Mouse (Mus musculus) midbrain, postnatal 0 days (tissue): ENCODE results near the gene Max. TPM values are rescaled to one million over a fixed set of nuclear protein-coding genes. Genes with fewer than 3 reads are reported as not detected.
A peak's percentile ranks its signal among the peaks of the same experiment; 100 is the strongest.

Experiments
- ATAC-seq: fragments of 200-750 bp; cut with Nextera tagmentation; 2 replicates; pipeline ENCODE4 v1.8.0; 2017; ENCODE audit warnings: moderate number of reproducible peaks, mild to moderate bottlenecking, moderate TSS enrichment, moderate library complexity; ENCODE audit not compliant: low FRiP score
- DNase-seq: peaks from one replicate; pipeline ENCODE4 v3.0.0-alpha.2; 2015; ENCODE audit warnings: low spot score
- H3K27ac ChIP-seq: fragments of 300-500 bp; sonication (generic); 2 replicates; pipeline ENCODE4 v1.5.1; 2014; ENCODE audit warnings: low read depth, mild to moderate bottlenecking, low read length, mixed read lengths
- H3K27me3 ChIP-seq: fragments of 300-500 bp; sonication (generic); 2 replicates; pipeline ENCODE4 v1.6.1; 2014; ENCODE audit warnings: low read length, control low read depth, mixed read lengths; ENCODE audit not compliant: insufficient read depth
- H3K36me3 ChIP-seq: fragments of 300-500 bp; sonication (generic); 2 replicates; pipeline ENCODE4 v1.6.1; 2014; ENCODE audit warnings: low read length, control low read depth, mixed read lengths; ENCODE audit not compliant: insufficient read depth
- H3K4me1 ChIP-seq: fragments of 300-500 bp; sonication (generic); 2 replicates; pipeline ENCODE4 v1.6.1; 2014; ENCODE audit warnings: mild to moderate bottlenecking, control low read depth, antibody characterized with exemption, low read length, mixed read lengths; ENCODE audit not compliant: insufficient read depth
- H3K4me2 ChIP-seq: fragments of 300-500 bp; sonication (generic); 2 replicates; pipeline ENCODE4 v1.6.1; 2014; ENCODE audit warnings: low read depth, mild to moderate bottlenecking, low read length, mixed read lengths; ENCODE audit not compliant: poor library complexity, severe bottlenecking
- H3K4me3 ChIP-seq: fragments of 300-500 bp; sonication (generic); 2 replicates; pipeline ENCODE4 v1.5.1; 2014; ENCODE audit warnings: low read depth, mild to moderate bottlenecking, low read length, moderate library complexity
- H3K9ac ChIP-seq: fragments of 300-500 bp; sonication (generic); replicated peaks from 2 replicates; pipeline ENCODE4 v1.6.1; 2014; ENCODE audit warnings: mild to moderate bottlenecking, low read length, moderate library complexity, mixed read lengths; ENCODE audit not compliant: poor library complexity, severe bottlenecking
- H3K9me3 ChIP-seq: fragments of 300-500 bp; sonication (generic); 2 replicates; pipeline ENCODE4 v1.6.1; 2016; ENCODE audit warnings: low read length, control low read depth
- CTCF ChIP-seq: IDR thresholded peaks from 2 replicates; pipeline ENCODE4 v1.5.1; 2016; ENCODE audit warnings: antibody characterized with exemption, mild to moderate bottlenecking
- WGBS: fragments of 180-500 bp; shearing (Covaris S2); extraction: QIAGEN DNeasy Blood & Tissue Kit; methylation state at CpG from one replicate; pipeline ENCODE4 v1.1.7; 2014; 5-methylcytosine and 5-hydroxymethylcytosine counted together
- polyA plus RNA-seq: library from polyadenylated mRNA; unstranded; fragments of >200 nt; fragmentation: Nextera tagmentation; extraction: Ambion mirVana; gene quantifications from 2 replicates; pipeline ENCODE4 v1.2.1, GENCODE M21; 2015
- total RNA-seq: library from RNA; depleted of rRNA; stranded (reverse); fragments of >200 nt; gene quantifications from 2 replicates; pipeline ENCODE4 v1.2.3, GENCODE M21; 2014; rRNA removed

Max gene
- total RNA-seq (61.7 and 66.9 TPM in 2 replicates), polyA plus RNA-seq (17.3 and 17.4 TPM in 2 replicates)

DNA sequence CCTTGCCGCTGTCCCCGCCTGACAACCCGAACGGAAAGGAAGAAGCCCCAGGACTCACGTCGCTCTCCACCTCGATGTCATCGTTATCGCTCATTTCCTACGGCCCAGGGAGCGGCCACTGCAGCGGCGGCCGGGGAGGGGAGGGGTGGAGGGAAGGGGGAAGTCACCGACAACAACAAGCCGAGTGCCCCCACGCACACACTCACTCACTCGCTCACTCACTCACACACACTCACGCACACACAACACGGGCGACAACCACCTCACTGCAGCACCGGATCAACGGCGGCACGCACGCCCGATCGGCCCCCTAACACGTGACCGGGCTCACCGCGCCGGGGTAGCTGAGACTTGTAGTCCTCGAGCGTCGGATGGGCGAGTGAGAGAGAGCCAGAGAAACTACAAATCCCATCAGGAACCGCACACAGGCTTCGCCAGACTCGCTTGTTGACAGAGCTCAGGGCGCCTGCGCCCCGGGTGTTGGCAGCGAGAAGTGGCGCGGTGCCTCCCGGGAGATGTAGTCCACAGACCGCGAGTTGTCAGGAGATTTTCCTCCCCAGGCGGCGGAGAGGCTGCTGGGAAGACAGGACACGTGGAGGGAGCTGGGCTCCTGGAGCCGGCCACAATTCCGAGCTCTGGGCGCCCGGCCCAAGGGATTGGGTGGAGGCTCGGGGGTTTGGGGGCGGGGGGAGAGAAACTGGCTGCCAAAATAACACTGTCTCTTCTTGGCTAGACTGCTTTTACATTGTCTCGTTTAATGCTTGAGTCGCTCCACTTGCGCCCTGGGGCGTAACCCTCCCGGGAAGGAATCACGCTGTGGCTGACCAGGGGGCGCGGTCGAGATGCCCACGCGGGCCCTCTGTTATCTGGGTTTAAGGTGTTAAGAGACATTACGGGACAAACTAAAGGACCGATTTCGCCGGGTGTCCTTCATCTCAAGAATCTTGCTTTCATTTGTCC, at the start of gene Max:
Max (minus strand) TSS at position 270 of the 960 bp plus-strand sequence.
- TF ChIP-seq CTCF, result peak; percentile 39
- Histone ChIP-seq H3K27ac (peak within 1 kb of the TSS; percentile 77), H3K4me1 (peaks cover 6% of the 10 kb centered on the region; the same call in 1 of the 2 replicates), H3K9me3 (no peaks in the 10 kb centered on the region), H3K4me3 (peak within 1 kb of the TSS; percentile 94), H3K9ac (peak within 1 kb of the TSS; percentile 87), H3K4me2 (peak within 1 kb of the TSS; percentile 89), H3K27me3 (no peaks in the 10 kb centered on the region), H3K36me3 (peaks cover 5% of the 10 kb centered on the region; the same call in 1 of the 2 replicates)
- peak; percentile 98 for ATAC-seq
- peak; percentile 100 for DNase-seq
- under 1% methylated on average over 73 of the region's 73 CpGs for WGBS

DNA sequence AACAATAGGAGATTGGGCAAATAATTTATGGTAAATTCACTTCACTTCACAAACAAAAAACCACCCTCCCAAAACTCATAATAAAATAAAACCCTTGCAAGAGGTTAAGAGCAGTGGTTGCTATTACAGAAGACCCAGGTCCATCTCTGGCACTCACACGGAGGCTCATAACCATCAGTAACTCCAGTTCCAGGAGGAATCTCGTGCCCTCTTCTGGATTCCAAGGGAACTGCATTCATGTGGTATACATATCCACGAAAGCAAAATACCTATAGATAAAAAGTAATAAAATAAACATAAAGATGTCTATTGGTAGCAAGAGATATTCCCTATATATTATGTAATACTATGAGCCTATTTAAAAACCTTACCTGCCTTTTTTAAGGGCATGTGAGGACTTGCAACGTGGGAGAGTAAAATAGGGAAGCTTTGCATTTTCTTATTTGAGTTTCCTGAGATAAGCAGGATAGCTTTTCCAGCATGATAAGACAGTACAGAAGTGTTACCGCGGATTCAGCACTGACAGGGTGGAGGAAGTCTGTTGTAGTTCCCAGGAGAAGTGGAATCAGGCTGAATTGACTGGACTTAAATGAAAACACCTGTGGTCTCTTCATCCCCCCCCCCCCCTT, 49.2 kb upstream of the Max start:
- Histone ChIP-seq H3K4me3 (no peak overlapping the region), H3K27ac (no peak overlapping the region), H3K36me3 (no peaks in the 10 kb centered on the region), H3K4me1 (no peaks in the 10 kb centered on the region), H3K9ac (no peak overlapping the region), H3K9me3 (no peaks in the 10 kb centered on the region), H3K4me2 (no peak overlapping the region), H3K27me3 (no peaks in the 10 kb centered on the region)
- 63% methylated on average over 6 of the region's 6 CpGs for WGBS
- DNase-seq, result peak; percentile 22
- TF ChIP-seq CTCF, result peak; percentile 58
- no peak for ATAC-seq

DNA sequence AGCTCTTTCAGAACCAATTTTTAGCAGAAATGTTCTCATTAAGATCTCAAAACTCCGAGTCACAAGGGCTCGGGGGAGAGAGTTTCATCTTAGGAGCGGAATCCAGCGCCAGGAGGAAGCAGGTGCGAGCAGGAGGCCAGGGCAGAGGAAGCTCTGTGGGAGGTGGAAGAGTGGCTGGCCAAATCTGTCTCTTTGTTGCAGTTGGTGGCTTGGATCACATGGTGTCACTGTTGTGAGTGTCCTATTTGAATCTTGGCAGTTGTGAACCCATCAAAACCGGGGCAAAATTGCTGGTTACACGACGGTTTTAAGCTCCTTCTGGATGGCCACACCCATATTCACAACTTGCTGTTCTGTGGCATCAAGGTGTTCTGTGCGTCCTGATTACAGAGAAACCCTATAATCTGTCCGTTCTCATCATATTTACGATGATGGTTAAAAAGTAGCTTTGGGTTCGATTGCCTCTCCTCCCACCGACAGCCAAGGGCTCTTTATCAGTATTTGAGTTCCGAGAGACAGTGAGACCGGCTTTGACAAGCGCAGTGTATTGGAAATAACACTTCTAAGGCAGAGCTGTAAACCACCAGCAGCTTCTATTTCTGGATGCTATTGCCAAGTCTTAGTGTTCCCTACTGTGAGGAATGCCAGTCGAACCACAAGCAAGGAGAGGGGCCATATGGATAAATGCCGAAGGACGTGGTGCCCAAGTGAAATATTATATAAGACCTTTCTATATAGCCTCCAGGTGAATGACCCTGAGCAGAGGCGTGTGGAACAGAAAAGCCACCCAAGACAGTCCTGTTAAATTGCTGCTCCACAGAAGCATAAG, 47.4 kb upstream of the Max start:
- H3K9me3 ChIP-seq, result no peaks in the 10 kb centered on the region
- no peak overlapping the region for H3K4me3 ChIP-seq
- no peak overlapping the region for H3K27ac ChIP-seq
- H3K9ac ChIP-seq, result no peak overlapping the region
- peaks cover 3% of the 10 kb centered on the region; the same call in 1 of the 2 replicates for H3K4me1 ChIP-seq
- TF ChIP-seq CTCF, result peak; percentile 50
- WGBS, result 60% methylated on average over 20 of the region's 20 CpGs
- H3K36me3 ChIP-seq, result no peaks in the 10 kb centered on the region
- H3K27me3 ChIP-seq, result no peaks in the 10 kb centered on the region
- DNase-seq (peak; percentile 72), ATAC-seq (no peak)
- no peak overlapping the region for H3K4me2 ChIP-seq

DNA sequence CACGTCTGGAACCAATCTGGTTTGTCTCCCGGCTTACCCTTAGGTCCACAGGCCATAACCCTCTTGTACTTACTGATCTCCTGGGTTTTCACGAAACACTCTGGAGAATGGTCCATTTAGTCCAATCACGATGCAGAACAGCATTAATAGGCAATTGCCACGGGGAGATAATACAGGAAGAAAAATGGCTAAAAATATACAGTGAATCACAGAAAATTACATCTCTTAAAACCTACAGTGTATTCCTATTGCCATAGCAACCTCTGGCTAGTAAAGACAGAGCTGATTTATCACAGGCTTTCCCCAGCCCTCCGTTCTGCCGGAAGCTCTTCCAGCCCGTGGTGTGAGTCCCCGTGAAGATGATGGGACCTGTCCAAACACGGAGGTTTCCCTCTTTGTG, 42.9 kb upstream of the Max start:
- Histone ChIP-seq H3K4me2 (no peak overlapping the region), H3K4me1 (peaks cover 3% of the 10 kb centered on the region; the same call in 1 of the 2 replicates), H3K27ac (0 out of 2 replicates have a peak overlapping the region, but pooled peaks have one; percentile 40), H3K27me3 (no peaks in the 10 kb centered on the region), H3K9me3 (no peaks in the 10 kb centered on the region), H3K36me3 (no peaks in the 10 kb centered on the region), H3K4me3 (no peak overlapping the region), H3K9ac (no peak overlapping the region)
- TF ChIP-seq CTCF, result no peak
- DNase-seq (peak; percentile 48), ATAC-seq (0 out of 2 replicates have a peak, but pooled peaks have one; percentile 61)
- 24% methylated on average over 10 of the region's 10 CpGs for WGBS

DNA sequence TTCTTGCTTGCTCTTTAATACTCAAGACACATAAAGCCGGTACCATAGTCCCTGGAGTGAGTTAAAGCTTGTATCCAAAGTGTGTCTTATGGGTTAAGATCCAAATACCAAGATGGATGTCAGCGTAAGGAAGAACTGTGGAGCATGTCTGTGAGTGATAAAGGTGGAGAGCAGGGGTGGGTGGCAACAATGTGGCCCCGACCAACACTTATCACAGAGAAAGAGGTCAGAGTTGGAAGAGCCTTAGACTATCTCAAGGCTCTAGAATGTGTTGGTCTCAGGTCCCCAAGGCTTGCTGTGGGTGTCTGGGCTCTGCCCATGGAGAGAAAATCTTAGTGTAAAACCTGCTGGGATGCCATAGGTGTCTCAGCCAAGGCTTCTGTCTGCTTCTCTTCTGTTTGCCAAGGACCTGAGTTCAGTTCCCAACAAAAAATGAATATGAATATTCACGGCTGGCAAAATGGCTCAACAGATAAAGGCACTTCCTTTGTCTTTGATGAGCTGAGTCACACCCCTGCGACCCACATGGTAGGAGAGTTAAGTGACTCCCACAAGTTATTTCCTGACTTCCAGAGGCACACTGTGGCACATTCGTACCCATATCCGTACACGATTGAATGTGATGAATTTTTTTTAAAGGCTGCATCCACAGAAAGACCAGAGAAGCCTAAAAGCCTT, 40.7 kb upstream of the Max start:
- ATAC-seq (no peak), DNase-seq (no peak)
- Histone ChIP-seq H3K36me3 (no peaks in the 10 kb centered on the region), H3K4me1 (peaks cover 3% of the 10 kb centered on the region; the same call in 1 of the 2 replicates), H3K27ac (no peak overlapping the region), H3K4me3 (no peak overlapping the region), H3K9me3 (no peaks in the 10 kb centered on the region), H3K4me2 (no peak overlapping the region), H3K27me3 (no peaks in the 10 kb centered on the region), H3K9ac (no peak overlapping the region)
- no peak for TF ChIP-seq CTCF
- 91% methylated on average over 8 of the region's 8 CpGs for whole genome bisulfite sequencing
